Mouse (Mus musculus): ENCODE data around the gene Exo1.

Exo1 gene

DNA sequence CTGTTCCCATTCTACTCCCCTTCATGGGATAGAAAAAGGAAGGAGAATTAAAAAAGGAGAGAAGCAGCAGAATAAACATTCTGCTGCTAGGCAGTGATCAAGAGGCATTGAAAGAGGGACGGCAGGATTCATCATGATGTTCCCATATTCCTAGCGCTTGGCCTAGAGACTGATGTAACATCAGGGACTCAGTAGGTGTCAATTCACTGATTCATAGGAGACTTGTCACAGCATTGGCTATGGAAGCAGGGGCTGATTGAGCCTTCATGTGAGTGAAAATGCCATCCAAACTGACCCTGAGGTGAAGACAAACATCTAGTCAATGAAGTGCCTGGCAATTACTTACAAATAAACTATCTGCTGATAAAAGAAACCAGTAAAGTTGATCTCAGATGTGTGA lies 70.5 kb downstream of the Exo1 start:
- no peak for DNase-seq (ENCODE audit: low spot score in 2 of 2)

- no peak for DNase-seq (ENCODE audit: low spot score in 2 of 2)
Measured at GRCm38 (mm10) chr1:175961786-175962185, 81.4 kb downstream of the Exo1 start.

Measured in frontal cortex, postnatal 25 days (tissue).